18 mouse cellular contexts compared by ENCODE assay signal in genomic region chr19:26579645-26580044, GRCm38 (mm10). TPM values are rescaled to one million over a fixed set of nuclear protein-coding genes. Genes with fewer than 3 reads are reported as not detected.
A peak's percentile ranks its signal among the peaks of the same experiment; 100 is the strongest.
DNase-seq lines count a peak whose midpoint lies in the region; TF ChIP-seq lines count a peak whose summit lies in the region.
"Had no signal": no experiment of that assay in that cellular context is flagged by ENCODE, and none has a peak within 500 bp of the region (broad histone marks: within the 10 kb centered on the region; RNA-seq: fewer than 3 reads in every experiment).

No protein-coding gene starts in this region.

- no peak overlapping the region for H3K4me3 ChIP-seq in kidney, adult 2 months (ENCODE audit: insufficient read depth, low read depth, low read length)
- H3K4me3 ChIP-seq: embryonic facial prominence, embryonic 15.5 days; heart, embryonic 15.5 days; limb, embryonic 12.5 days; lung, embryonic 15.5 days; midbrain, embryonic 10.5 days had no signal

- peak overlapping the region; percentile 78 for H3K27ac ChIP-seq in kidney, adult 2 months (ENCODE audit: insufficient read depth, low read depth, low read length)
- H3K27ac ChIP-seq: embryonic facial prominence, embryonic 15.5 days; heart, embryonic 15.5 days; limb, embryonic 12.5 days; liver, embryonic 14.5 days; lung, embryonic 15.5 days; macrophage; midbrain, embryonic 10.5 days had no signal

- peaks cover 14% of the 10 kb centered on the region for H3K4me1 ChIP-seq in kidney, adult 2 months (ENCODE audit: control insufficient read depth, insufficient read depth, low read length)
- H3K4me1 ChIP-seq: embryonic facial prominence, embryonic 15.5 days; heart, embryonic 15.5 days; limb, embryonic 12.5 days; lung, embryonic 15.5 days; midbrain, embryonic 10.5 days had no signal

- TF ChIP-seq CTCF in kidney, adult 2 months (conservative IDR thresholded peaks at IDR 0.05; ENCODE audit: insufficient read depth, insufficient read length, low read depth, low read length), result no peak

- TF ChIP-seq POLR2A in kidney, adult 2 months (IDR thresholded peaks at IDR 0.05; ENCODE audit: low read depth, low read length), result no peak

- 58% methylated on average over 5 of the region's 5 CpGs for WGBS in kidney, adult 2 months

- no peaks in the 10 kb centered on the region for H3K27me3 ChIP-seq in kidney, adult 2 months (replicated peaks; ENCODE audit: control insufficient read depth, insufficient read depth, low read length)
- H3K27me3 ChIP-seq: embryonic facial prominence, embryonic 15.5 days; heart, embryonic 15.5 days; limb, embryonic 12.5 days; lung, embryonic 15.5 days had no signal

- H3K36me3 ChIP-seq in kidney, adult 2 months (ENCODE audit: control insufficient read depth, insufficient read depth, low read length), result no peaks in the 10 kb centered on the region
- H3K36me3 ChIP-seq: embryonic facial prominence, embryonic 15.5 days; heart, embryonic 15.5 days; limb, embryonic 12.5 days; lung, embryonic 15.5 days; midbrain, embryonic 10.5 days had no signal

- DNase-seq in kidney, adult 2 months, result peak; percentile 81
- DNase-seq in kidney, postnatal 14 days, result no peak
- peak; percentile 21 for DNase-seq in NIH3T3 (ENCODE audit: low read depth)
- peak; percentile 41 for DNase-seq in adrenal gland, postnatal 10 days
- DNase-seq in kidney, postnatal 36 days, result peak; percentile 50 to 56
- no peak for DNase-seq in lung, postnatal 14 days
- DNase-seq in cerebellum, adult 11-12 months, result no peak
- DNase-seq: cerebellum, adult 2 months; cerebellum, postnatal 36 days; gastrocnemius, postnatal 10 days; right cerebral cortex, postnatal 25 days had no signal

RNA-seq across cellular contexts. Expression of gene Smarca2, which starts 25.2 kb away (rescaled TPM):
- 34.3 and 45.6 TPM in 2 replicates for polyA plus RNA-seq in kidney, adult 2 months (2012; rRNA removed)
- 10 to 100 TPM; 66.7 to 78.1 TPM for total RNA-seq in adrenal gland, postnatal 10 days (2021)

Comparison
In these comparisons a context has a peak if more than half of its experiments do, and no peak if none do; other contexts are left out.
1. DNase-seq: peak in kidney, adult 2 months (single experiment), NIH3T3 (single experiment), adrenal gland, postnatal 10 days (single experiment) and kidney, postnatal 36 days (2 of 2); none in kidney, postnatal 14 days (single experiment), lung, postnatal 14 days (single experiment) and cerebellum, adult 11-12 months (single experiment).